Mouse (Mus musculus) heart, postnatal 0 days (tissue): ENCODE measurements around the gene Chd9.

Experiments used
- CTCF ChIP-seq: IDR thresholded peaks from 2 replicates; pipeline ENCODE4 v1.5.1; 2016; ENCODE audit warnings: antibody characterized with exemption, control low read depth, low read depth
- EP300 ChIP-seq: IDR thresholded peaks from 2 replicates; pipeline ENCODE4 v1.6.1; 2016; ENCODE audit warnings: antibody characterized with exemption, low read depth

- TF ChIP-seq CTCF (no peak), EP300 (no peak)
These were observed 254.3 kb downstream of the Chd9 start for GRCm38 (mm10) chr8:91082428-91082827.
